Mouse (Mus musculus) urinary bladder, adult 2 months (tissue): ENCODE results near the gene Mri1. TPM values are rescaled to one million over a fixed set of nuclear protein-coding genes. Genes with fewer than 3 reads are reported as not detected.
"Not testable (repeated sequence)": the region's sequence is repeated elsewhere in the genome, so short reads cannot be mapped to it uniquely, and the experiment has no call there.

Experiments used
- DNase-seq: peaks from one replicate; pipeline ENCODE4 v3.0.0; 2022; ENCODE audit warnings: low spot score
- polyA plus RNA-seq: library from polyadenylated mRNA; depleted of rRNA; stranded (reverse); fragments of >200 nt; gene quantifications from 2 replicates; pipeline ENCODE4 v1.2.3, GENCODE M21; 2012; rRNA removed

Mri1 gene
- polyA plus RNA-seq, result 41.1 and 47.3 TPM in 2 replicates

DNA sequence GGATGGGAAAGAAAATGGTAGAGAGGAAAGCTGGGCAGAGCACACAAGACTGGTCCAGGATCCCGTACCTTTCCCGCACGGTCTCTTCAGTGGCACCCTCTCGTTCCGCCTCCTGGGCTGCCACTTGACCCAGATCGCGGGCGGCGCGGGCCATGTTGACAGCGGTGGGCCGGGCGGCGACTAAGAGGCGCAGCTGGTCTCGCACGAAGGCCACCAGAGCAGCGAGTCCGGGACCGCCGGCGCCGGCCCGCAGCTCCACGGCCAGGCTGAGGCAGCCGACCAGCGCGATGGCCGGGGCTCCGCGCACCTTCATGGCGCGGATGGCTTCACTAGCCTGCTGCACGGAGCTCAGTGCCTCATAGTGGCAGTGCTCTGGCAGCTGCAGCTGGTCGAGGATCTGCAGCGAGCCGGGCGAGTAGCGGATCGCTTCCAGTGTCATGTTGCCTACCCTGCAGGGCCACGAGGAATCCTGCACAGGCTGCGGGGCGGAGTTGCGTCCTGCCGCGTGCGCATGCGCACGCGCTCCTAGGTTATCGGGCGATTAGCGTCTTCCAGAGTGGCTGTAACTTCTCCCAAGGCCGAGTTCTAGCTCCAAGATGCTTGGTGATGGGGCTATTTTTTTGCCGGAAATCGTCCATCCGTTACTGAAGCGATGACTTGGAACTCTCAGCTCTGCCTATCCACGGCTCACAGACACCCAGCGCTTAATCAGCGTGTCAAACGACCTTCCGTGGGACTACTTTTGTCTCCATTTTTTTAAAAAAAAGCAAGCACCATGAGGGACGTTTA, at the start of gene Mri1:
Gene Mri1, minus strand, starts transcription at position 505 of the 789 bp plus-strand sequence.
- DNase-seq, result peak; percentile 77

DNA sequence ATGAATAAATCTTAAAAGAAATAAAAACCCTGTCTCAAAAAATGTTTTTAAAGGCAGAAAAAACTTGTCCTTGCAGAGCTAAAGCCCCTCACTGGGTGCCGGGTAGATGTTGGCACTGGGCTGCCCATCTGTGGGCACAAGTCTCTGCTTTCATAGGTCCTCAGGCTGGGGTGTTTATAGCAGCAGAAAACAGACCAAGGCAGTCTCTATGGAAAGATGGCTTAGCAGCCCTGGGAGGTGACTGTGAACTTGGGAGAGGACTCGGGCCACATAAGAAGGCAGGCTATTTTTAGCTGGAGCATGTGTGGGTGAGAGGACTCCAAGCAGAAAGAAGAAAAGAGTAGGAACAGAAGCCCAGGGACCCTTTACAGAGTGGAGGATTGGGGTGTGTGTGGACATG, 46.8 kb upstream of the Mri1 start:
- DNase-seq, result no peak

DNA sequence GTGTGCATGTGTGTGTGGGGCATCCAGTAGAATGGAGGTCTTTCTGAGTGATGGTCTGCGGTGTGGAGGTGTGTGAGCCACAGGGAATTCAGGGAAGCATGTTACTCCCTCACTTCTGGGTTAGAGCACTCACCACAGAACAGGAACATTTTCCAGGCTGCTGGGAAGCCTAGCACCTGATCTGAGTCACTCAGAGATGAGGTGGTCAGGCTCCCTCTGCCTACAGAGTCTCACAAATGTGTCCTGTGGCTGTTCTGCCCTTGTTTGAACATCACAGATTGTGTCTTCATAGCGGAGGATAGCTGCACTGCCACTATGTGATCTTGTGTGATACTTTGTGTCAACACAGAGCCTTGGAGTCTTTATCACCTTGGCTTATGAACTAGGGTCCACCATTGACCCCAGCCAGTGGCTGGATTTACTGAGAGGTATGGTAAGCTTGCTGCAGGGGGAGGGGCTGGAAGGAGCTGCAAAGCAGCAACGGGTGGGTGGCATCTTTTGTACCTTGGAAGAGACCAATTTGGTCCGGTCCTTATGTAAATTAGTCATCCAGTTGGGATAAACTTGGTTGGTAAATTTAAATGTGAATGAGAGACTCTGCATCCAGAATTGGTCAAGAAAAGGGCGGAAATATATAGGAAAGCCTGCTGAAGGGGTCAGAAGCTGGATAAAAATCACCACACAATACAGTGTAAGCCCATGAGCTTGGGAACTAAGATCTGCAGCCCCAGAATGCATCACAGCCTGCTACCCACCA, 40.1 kb upstream of the Mri1 start:
- DNase-seq, result no peak

DNA sequence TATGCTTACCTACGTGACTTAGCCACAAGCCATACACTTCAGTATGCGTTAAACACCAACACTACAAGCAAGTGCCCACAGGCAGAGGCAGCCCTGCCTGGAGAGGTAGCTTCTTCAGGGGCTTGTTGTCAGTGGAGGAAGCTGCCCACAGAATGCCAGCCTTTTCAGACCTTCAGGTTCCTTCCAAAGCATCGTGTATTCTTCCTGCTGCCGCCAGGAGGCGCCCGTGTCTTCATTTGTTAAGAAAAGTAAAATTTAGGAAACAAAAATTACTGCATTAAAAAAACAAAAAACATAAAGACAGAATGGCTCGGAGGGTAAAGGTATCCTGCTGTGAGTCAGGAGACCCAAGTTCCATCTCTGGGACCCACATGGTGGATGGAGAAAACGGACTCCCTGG, 34.6 kb upstream of the Mri1 start:
- DNase-seq, result no peak

DNA sequence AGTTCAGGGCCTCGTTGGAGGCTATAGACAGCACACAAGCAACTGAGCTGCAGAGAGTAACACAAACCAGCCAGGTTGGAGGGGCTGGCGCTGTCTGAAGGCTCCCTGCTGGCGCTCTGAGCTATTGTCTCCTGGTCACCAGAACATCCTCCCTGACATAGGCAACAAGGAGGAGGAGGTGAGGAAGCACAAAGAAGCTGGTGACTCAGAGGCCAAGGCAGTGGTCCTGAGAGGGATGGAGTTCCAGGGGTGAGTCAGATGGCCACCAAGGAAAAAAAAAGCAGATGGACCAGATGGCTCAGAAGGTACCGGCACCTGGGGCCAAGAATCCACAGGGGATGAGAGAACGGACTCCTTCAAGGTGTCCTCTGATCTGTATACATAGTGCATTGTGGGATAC, 34.0 kb upstream of the Mri1 start:
- no peak for DNase-seq

DNA sequence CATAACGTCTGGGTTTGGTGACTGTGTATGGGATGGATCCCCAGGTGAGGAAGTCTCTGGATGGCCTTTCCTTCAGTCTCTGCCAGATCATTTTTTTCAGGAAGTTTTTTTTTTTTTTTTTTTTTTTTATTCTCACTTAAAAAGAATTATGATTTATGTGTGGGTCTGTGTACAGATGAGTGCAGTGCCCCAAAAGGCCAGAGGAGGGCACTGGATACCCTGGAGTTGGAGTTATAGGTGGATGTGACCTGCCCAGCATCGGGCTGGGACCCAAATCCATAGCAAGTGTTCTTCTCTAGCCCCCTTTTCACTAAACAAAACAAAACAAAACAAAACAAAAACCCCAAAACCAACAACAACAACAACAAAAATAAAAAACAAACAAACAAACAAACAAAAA, 31.8 kb upstream of the Mri1 start:
- DNase-seq, result no peak

DNA sequence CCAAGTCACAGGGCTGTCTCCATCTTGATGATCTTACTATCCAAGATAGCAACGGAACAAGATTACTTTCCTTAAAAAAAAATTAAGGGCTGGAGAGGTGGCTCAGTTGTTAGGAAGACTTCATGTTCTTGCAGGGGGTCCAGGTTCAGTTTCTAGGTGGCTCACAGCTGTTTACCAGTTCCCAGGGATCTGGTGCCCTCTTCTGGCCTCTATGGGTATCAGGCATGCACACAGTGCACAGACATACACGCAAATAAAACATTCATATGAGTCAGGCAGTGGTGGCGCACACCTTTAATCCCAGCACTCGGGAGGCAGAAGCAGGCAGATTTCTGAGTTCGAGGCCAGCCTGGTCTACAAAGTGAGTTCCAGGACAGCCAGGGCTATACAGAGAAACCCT, 28.5 kb upstream of the Mri1 start:
- not testable (repeated sequence) for DNase-seq

DNA sequence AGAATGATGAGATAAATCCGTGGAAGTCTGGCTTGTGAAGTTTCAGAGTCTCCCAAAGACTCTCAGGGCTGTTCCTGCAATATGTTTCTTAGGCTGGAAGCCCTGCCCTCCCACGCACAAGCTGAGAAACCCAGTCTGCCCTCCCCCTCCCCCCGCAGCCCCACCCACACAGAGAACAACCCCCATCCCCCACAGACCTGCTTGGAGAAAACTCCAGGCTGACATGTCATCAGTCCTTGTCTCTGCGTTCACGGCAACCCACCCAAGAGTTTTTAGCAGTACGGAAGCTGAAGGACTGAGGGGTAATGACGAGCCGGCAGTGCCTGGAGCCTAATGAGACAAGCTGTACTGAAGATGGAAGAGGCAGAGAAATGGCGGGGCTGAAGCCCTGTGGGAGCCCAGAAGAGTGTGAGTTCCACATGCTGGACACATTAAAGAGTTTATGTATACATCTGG, 27.5 kb upstream of the Mri1 start:
- DNase-seq, result no peak

DNA sequence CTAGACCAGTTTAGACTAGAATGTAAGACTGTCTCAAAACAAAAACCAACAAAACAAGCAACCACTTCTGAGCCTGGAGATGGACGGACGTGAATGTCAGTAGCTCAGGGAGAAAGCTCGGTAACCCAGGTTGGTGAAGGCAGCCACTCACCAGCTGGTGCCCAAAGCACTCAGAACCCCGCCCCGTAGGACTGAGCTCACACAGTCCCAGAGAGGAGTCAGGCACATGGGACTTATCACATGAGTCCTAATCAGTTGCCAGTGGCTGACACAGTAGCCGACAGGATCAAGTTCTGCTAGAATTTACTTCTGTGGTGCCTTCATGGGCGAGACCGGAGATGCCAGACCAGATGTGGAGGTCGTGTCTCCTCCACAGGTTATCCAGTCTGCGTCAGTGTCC, 23.7 kb upstream of the Mri1 start:
- no peak for DNase-seq

DNA sequence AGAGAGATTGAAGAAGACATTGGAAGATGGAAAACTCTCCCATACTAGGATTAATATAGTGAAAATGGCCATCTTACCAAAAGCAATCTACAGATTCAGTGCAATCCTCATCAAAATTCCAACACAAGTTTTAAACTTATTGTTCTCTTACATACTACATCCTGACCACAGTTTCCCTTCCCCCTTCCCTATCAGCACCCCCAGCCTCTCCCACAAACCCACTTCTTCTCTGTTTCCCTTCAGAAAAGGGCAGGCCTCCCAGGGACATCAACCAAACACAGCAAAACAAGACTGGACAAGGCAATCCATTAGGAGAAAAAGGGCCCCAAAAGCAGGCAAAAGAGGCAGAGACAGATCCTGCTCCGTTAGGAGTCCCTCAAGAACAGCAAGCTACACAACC, 19.3 kb upstream of the Mri1 start:
- DNase-seq, result no peak

DNA sequence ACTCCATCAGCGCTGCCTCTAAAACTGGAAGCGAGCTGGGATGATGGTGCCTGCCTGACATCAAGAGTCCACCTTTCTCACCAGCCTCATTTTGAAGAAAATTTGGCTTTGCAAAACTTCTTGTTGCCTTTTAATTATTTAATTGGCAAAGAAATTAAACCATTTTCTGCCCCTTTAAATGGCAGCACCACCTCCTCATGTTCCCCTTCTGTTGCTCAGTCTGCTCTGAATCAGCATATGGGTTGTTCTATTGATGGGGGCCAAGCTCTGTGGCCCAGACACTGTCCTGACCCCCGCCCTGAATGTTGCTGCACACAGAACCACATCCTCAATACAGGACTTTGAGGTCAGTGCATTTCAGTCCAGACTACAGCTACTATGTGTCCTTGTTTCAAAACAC, 16.8 kb upstream of the Mri1 start:
- no peak for DNase-seq

DNA sequence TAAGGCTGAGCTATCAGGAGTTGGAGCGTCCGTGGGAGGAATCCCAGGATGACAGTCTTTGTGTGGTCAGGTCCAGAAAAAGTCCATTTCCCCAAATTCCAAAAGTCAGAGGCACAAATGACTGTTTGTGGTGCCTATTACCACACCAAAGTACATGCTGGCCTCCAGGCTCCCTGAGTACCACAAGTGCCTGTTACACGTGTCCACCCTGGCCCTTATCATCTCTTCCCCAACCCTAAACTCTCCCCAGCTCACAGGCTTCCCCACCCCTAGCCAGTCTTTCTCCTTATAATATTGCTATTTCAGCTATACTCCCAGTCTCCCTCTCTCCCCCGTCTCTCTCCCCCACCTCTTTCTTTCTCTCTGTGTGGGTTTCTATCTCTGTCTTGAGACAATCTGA, 15.2 kb upstream of the Mri1 start:
- no peak for DNase-seq

DNA sequence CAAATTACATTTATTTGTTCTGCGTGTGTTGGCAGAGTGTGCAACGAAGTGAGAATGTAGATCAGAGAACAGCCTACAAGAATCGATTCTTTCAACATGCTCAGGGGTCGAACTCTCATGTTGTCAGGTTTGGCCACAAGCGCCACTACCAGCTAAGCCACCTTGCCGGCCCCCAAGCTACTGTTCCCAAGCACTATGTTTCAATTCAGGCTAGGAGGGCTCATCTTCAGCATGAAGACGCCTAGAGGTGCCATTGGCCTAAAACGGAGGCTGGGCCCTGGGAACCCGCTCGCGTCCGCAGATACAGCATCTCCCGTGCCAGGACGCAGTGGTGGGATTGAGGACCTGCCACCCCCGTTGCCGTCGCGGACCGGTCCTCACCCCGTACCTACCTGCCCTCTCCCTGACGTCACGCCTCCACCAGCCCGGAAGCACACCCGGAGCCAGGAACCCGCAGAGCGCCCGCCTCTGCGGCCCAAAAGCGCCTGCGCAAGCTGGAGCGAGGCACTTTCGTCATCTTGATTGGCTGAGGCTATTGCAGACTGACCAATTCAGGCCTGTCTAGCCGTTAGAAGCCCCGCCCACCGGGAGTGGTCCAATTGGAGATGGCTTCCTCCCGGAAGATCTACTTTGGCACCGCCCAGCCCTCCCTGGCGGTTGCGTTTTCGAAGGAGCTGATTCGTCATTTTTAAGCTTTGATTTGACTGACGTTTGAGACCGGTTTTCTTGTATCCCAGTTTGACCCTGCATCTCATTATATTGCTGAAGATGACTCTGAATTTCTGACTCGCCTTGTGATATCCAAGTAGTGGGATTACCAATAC, 13.0 kb upstream of the Mri1 start, which contains the start of gene Ccdc130:
Gene Ccdc130, minus strand, starts transcription at position 431 of the 824 bp plus-strand sequence.
- peak; percentile 91 for DNase-seq

DNA sequence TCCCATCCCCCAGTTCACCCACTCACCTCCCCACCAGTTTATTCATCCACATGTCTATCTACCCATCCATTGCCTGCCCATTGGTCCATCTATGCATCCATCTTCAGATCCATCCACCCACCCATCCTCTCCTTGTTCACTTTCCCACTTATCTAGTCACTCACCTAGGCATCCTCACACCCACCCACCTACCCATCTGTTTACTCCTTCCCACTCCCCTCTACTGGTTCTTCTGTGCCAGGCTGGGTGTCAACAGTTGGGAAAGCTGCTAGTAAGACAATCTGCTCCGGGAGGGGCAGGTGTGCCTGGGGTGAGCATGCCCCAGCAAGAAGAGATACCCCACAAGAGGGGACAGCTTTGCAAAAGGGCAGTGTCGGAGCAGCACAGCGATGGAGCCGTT, 4.0 kb upstream of the Mri1 start:
- DNase-seq, result no peak

DNA sequence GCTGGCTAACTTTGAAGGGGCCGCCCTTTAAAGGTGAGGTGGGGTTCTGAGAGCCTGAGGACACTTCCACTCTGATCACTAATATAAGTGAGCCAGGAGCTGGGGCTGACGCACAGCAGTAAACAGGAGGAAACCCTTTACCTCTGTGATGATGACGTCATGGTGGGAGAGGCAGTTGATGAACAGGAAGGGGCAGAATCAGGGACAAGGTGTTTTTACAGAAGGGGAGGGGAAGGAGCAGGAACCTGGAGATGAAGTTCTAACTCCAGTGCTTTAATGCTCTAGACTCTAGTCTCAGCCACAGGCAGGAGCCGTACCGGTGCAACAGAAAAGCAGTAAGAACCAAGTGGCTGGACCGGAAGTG, 686 bp downstream of the Mri1 start:
- no peak for DNase-seq

DNA sequence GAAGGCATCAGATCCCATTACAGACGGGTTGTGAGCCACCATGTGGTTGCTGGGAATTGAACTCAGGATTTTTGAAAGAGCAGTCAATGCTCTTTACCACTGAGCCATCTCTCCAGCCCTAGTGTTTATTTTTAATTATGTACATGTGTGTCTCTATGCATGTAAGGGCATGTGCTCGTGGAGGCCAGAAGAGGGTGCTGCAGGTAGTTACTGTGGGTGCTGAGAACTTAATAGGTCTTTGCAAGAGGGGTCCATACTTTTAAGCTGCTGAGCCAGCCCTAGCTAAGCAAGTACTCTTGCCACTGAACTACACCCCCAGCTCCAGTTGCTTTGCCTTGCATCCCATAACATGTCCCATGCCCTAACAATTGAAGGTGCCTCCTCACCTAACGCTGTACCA, 1.3 kb downstream of the Mri1 start:
- no peak for DNase-seq

DNA sequence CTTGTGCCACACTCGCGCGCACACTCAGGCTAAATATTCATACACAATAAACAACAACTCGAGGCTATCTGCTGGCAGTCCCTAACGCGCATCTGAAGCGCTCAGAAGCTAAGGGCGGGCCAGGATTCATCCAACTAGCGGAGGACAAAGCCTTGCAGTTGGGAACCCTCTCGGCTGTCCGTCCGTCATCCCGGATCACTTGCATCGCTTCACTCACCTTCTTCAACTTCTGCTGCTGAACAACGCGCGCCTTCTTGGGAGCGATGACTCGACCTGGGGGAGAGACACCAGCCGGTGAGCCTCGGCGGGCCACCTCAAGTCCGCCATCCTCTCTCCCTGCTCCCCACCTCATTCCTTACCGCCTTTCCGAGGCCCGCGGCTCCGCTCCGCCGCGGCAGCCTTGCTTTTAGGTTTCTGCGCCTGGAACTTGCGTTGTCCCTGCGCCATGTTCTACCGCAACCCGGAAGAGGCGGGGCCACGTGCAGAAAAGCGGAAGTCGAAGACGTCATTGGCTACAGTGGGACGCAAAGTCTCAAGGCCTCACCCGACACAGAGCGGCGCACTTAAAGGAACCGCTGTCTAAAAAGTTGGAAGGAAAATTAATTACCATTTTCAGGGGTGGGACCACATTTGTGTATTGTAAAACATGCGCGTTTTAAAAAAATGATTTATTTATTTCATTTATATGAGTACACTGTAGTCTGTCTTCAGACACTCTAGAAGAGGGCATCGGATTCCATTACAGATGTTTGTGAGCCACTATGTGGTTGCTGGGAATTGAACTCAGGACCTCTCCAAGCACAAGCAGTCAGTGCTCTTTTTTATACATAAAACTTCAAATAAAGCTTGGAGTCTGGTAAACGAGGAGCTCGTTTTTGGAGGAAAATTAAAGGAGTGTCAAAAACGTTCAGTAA, 7.6 kb downstream of the Mri1 start, which contains the start of gene D8Ertd738e:
Gene D8Ertd738e, minus strand, starts transcription at position 463 of the 914 bp plus-strand sequence.
- DNase-seq, result peak; percentile 61

DNA sequence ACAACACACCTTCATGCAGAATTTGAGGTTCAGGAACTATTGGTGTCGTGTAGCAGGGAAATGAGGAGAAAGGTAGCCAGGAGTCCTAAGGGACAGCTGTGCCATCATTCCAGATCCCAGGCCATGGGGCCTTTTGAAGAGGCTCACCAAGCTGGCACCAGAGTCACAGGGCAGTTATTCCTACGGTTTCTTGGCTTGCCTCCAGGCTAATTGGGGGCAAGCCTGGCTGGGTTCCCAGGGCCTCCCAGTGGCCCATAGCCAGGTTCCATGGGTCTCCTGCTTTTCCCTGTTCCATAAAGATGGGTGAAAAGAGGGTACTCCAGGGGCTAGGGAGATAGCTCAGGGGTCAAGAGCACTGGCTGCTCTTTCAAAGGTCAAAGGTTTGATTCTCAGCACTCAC, 15.3 kb downstream of the Mri1 start:
- no peak for DNase-seq

DNA sequence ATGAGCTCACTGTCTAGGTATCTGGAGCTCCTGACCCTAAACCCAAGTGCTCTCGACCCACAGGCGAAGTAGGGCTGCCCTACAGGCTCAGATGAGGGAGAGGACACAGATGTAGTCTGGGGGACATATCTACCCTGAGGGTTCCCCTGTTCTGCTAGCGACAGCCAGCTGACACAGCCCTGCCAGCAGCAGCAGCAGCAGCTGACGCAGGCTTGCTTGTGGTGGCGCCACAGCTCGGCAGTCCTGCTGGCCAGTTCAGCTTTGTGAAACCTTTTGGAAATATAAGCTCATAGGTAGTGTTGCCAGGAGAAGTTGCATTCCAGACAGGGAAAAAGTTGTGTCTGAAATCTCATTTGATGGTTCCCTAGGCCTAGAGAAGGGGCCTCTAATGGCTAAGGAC, 16.0 kb downstream of the Mri1 start:
- DNase-seq, result no peak

DNA sequence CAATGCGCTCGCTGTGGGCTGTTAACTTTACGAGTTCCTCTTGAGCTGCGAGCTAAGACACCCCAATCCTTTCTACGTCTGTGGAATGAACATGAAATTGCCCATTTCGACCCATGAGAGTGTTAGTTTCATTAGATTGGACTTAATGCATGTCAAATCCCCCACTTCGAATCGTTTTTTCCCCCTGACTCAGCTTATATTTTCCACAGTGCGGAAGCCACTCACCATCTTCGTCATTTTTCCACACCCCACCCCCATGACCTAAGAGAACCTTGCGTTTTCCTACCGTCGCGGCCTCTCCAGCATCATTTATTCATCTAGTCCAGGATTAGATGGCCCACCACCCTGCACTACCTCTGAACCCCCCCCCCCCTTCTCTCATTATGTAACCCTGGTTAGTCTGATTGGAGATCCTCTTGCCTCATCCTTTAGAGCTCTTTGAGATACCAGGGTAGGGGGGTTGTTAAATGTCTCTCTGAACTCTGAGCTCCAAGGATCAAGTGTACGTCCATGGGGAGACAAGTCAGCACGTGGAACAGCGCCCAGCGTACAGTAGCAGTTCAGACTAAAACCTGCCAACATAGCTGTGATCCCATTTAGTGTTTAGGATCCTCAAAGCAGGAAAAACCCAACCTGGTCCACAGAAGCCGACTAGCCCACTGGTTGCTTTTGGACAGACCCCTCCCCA, 19.4 kb downstream of the Mri1 start:
- DNase-seq, result no peak
